Mouse (Mus musculus) leukemia stem cell, adult 10-12 weeks (primary cell): ENCODE measurements around the gene Tlr5. TPM values are rescaled to one million over a fixed set of nuclear protein-coding genes. Genes with fewer than 3 reads are reported as not detected.

Experiments used
- polyA plus RNA-seq: library from polyadenylated mRNA; stranded (reverse); fragments of >175 nt; gene quantifications from 2 replicates; pipeline ENCODE4 v1.2.3, GENCODE M21; 2012; ENCODE audit warnings: low replicate concordance

Gene Tlr5
- not detected in 2 replicates for polyA plus RNA-seq

DNA sequence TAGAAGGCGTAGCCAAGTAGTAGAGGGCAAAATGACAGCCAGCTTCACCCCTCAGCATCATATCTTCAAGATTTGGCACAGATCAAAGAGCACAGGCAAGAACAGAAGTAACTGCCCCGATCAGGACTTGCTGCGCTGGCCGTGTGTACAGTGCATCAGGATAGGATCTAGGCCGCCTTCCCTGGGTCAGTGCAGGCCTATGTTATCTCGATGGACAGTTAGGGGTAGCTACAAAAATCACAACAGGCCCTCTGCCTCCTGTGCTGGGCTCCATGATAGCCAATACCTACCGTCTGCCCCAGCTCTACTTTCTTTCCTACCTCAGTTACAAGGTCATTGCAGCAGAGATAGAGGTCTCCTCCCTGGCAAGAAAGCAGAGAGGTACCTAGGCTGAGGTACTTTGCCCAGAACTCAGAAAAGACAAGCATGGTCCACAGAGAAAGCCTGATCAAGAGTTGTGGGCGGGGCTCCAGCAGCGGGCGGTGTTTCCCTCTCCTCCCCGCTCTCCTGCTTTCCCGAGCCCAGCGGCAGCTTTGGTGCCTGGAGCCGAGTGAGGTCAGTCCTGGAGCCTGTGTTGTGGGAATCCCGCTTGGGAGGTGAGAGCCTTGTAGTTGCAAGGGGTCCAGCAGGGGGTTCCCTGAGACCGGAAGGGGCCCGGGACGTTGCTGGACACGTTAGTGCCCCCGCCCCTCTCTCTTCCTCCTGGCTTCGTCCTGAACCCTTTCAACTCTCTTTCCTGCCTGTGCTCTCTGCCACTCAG is at the start of gene Tlr5:
Tlr5 (plus strand) TSS at position 502 of the 760 bp plus-strand sequence.

Other genes starting within 250 kb of the Tlr5 start
- gene Ccdc185, start 205.6 kb upstream of the Tlr5 start, polyA plus RNA-seq = not detected in 2 replicates
- not detected in 2 replicates for gene Susd4, start 190.9 kb upstream of the Tlr5 start, polyA plus RNA-seq